Mouse (Mus musculus): ENCODE results near the gene Uggt2. TPM values are rescaled to one million over a fixed set of nuclear protein-coding genes. Genes with fewer than 3 reads are reported as not detected.

Uggt2 gene
- polyA plus RNA-seq, 1 experiment from 2014 or later, result 13.3 TPM

GRCm38 (mm10) chr14:119013549-119013948 is 85.7 kb downstream of the Uggt2 start:
- WGBS, result 79% methylated on average over 12 of the region's 12 CpGs
- peaks cover 22% of the 10 kb centered on the region; the same call in 1 of the 2 replicates for H3K36me3 ChIP-seq (ENCODE audit: control insufficient read depth, insufficient read depth, low read length)
- ATAC-seq (ENCODE audit: low read depth) (0 out of 2 replicates have a peak, but pooled peaks have one; percentile 30), DNase-seq (ENCODE audit: low spot score) (no peak)
- H3K27me3 ChIP-seq (replicated peaks; ENCODE audit: control insufficient read depth, insufficient read depth, low read length), result no peaks in the 10 kb centered on the region
- no peaks in the 10 kb centered on the region for H3K4me1 ChIP-seq (ENCODE audit: control insufficient read depth, insufficient read depth, low read length)
- no peak overlapping the region for H3K4me2 ChIP-seq (ENCODE audit: low read depth, low read length)
- H3K4me3 ChIP-seq (ENCODE audit: low read depth, low read length), result no peak overlapping the region
- no peaks in the 10 kb centered on the region for H3K9me3 ChIP-seq (ENCODE audit: control insufficient read depth, low read length)
- H3K27ac ChIP-seq (replicated peaks; ENCODE audit: low read depth, low read length), result no peak overlapping the region
- no peak overlapping the region for H3K9ac ChIP-seq (ENCODE audit: low read depth, low read length)

- WGBS, result 65% methylated on average over 23 of the region's 23 CpGs
- Histone ChIP-seq H3K36me3 (ENCODE audit: control insufficient read depth, insufficient read depth, low read length) (peaks cover 22% of the 10 kb centered on the region; the same call in 1 of the 2 replicates), H3K9me3 (ENCODE audit: control insufficient read depth, low read length) (no peaks in the 10 kb centered on the region), H3K4me2 (ENCODE audit: low read depth, low read length) (peak overlapping the region; percentile 5; the same call in 1 of the 2 replicates), H3K9ac (ENCODE audit: low read depth, low read length) (no peak overlapping the region), H3K4me3 (ENCODE audit: low read depth, low read length) (no peak overlapping the region), H3K27me3 (replicated peaks; ENCODE audit: control insufficient read depth, insufficient read depth, low read length) (no peaks in the 10 kb centered on the region), H3K4me1 (ENCODE audit: control insufficient read depth, insufficient read depth, low read length) (no peaks in the 10 kb centered on the region), H3K27ac (replicated peaks; ENCODE audit: low read depth, low read length) (no peak overlapping the region)
- DNase-seq (ENCODE audit: low spot score) (peak; percentile 74), ATAC-seq (ENCODE audit: low read depth) (peak; percentile 87)
These were observed 86.4 kb downstream of the Uggt2 start for GRCm38 (mm10) chr14:119012607-119013431.

- Histone ChIP-seq H3K9ac (ENCODE audit: low read depth, low read length) (no peak overlapping the region), H3K4me3 (ENCODE audit: low read depth, low read length) (no peak overlapping the region), H3K4me2 (ENCODE audit: low read depth, low read length) (no peak overlapping the region), H3K27me3 (replicated peaks; ENCODE audit: control insufficient read depth, insufficient read depth, low read length) (no peaks in the 10 kb centered on the region), H3K27ac (replicated peaks; ENCODE audit: low read depth, low read length) (no peak overlapping the region), H3K4me1 (ENCODE audit: control insufficient read depth, insufficient read depth, low read length) (no peaks in the 10 kb centered on the region), H3K9me3 (ENCODE audit: control insufficient read depth, low read length) (no peaks in the 10 kb centered on the region), H3K36me3 (ENCODE audit: control insufficient read depth, insufficient read depth, low read length) (peaks cover 19% of the 10 kb centered on the region; the same call in 1 of the 2 replicates)
- 88% methylated on average over 2 of the region's 2 CpGs for WGBS
- DNase-seq (ENCODE audit: low spot score) (no peak), ATAC-seq (ENCODE audit: low read depth) (no peak)
These were observed 89.7 kb downstream of the Uggt2 start for GRCm38 (mm10) chr14:119009531-119009930.

- peak overlapping the region; percentile 64 for H3K4me2 ChIP-seq (ENCODE audit: low read depth, low read length)
- WGBS, result 48% methylated on average over 7 of the region's 7 CpGs
- H3K4me3 ChIP-seq (ENCODE audit: low read depth, low read length), result peak overlapping the region; percentile 44
- H3K9ac ChIP-seq (ENCODE audit: low read depth, low read length), result peak overlapping the region; percentile 30; the same call in 1 of the 2 replicates
- ATAC-seq (ENCODE audit: low read depth) (no peak), DNase-seq (ENCODE audit: low spot score) (no peak)
- peaks cover 11% of the 10 kb centered on the region; the same call in 1 of the 2 replicates for H3K36me3 ChIP-seq (ENCODE audit: control insufficient read depth, insufficient read depth, low read length)
- no peaks in the 10 kb centered on the region for H3K27me3 ChIP-seq (replicated peaks; ENCODE audit: control insufficient read depth, insufficient read depth, low read length)
- no peaks in the 10 kb centered on the region for H3K4me1 ChIP-seq (ENCODE audit: control insufficient read depth, insufficient read depth, low read length)
- H3K27ac ChIP-seq (replicated peaks; ENCODE audit: low read depth, low read length), result 0 out of 2 replicates have a peak overlapping the region, but pooled peaks have one; percentile 12
- H3K9me3 ChIP-seq (ENCODE audit: control insufficient read depth, low read length), result no peaks in the 10 kb centered on the region
These were observed 91.1 kb downstream of the Uggt2 start for GRCm38 (mm10) chr14:119008031-119008590.

- H3K4me2 ChIP-seq (ENCODE audit: low read depth, low read length), result peak overlapping the region; percentile 64
- peak overlapping the region; percentile 44 for H3K4me3 ChIP-seq (ENCODE audit: low read depth, low read length)
- peak overlapping the region; percentile 31; the same call in 1 of the 2 replicates for H3K27ac ChIP-seq (replicated peaks; ENCODE audit: low read depth, low read length)
- peaks cover 14% of the 10 kb centered on the region; the same call in 1 of the 2 replicates for H3K36me3 ChIP-seq (ENCODE audit: control insufficient read depth, insufficient read depth, low read length)
- DNase-seq (ENCODE audit: low spot score), result peak; percentile 100
- 3% methylated on average over 13 of the region's 13 CpGs for WGBS
- H3K4me1 ChIP-seq (ENCODE audit: control insufficient read depth, insufficient read depth, low read length), result no peaks in the 10 kb centered on the region
- peak; percentile 100 for ATAC-seq (ENCODE audit: low read depth)
- no peaks in the 10 kb centered on the region for H3K9me3 ChIP-seq (ENCODE audit: control insufficient read depth, low read length)
- peak overlapping the region; percentile 51 for H3K9ac ChIP-seq (ENCODE audit: low read depth, low read length)
- no peaks in the 10 kb centered on the region for H3K27me3 ChIP-seq (replicated peaks; ENCODE audit: control insufficient read depth, insufficient read depth, low read length)
These were observed 91.9 kb downstream of the Uggt2 start for GRCm38 (mm10) chr14:119007103-119007951.

DNA sequence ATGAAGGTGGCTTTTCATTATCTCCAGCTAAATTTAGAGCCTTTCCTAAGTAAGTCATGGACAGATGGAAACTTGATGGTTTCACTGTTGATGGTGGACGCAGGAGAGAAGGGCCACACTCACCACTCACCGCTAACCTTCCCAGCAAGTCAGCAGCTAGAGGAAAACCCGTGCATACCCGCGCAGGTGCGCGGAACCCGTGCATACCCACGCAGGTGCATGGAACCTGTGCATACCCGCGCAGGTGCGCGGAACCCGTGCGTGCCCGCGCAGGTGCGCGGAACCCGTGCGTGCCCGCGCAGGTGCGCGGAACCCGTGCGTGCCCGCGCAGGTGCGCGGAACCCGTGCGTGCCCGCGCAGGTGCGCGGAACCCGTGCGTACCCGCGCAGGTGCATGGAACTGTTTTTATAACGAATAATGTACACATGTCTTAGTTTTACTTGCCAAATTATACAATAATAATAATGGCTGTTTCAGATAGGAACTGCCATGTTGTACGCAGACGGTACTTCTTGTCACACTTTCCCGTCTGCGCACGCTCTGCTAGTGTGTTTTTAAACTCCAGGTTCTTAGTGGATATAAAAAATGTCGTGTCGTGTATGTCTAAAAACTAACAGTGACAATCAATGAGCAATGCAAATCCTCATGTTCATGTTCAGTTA is 92.7 kb downstream of the Uggt2 start:
- H3K36me3 ChIP-seq (ENCODE audit: control insufficient read depth, insufficient read depth, low read length), result peaks cover 6% of the 10 kb centered on the region; the same call in 1 of the 2 replicates
- DNase-seq (ENCODE audit: low spot score), result no peak
- H3K4me1 ChIP-seq (ENCODE audit: control insufficient read depth, insufficient read depth, low read length), result no peaks in the 10 kb centered on the region
- peak overlapping the region; percentile 44 for H3K4me3 ChIP-seq (ENCODE audit: low read depth, low read length)
- peak overlapping the region; percentile 64 for H3K4me2 ChIP-seq (ENCODE audit: low read depth, low read length)
- WGBS, result 4% methylated on average over 40 of the region's 49 CpGs
- H3K27me3 ChIP-seq (replicated peaks; ENCODE audit: control insufficient read depth, insufficient read depth, low read length), result no peaks in the 10 kb centered on the region
- H3K9me3 ChIP-seq (ENCODE audit: control insufficient read depth, low read length), result no peaks in the 10 kb centered on the region
- peak overlapping the region; percentile 51 for H3K9ac ChIP-seq (ENCODE audit: low read depth, low read length)
- peak overlapping the region; percentile 31; the same call in 1 of the 2 replicates for H3K27ac ChIP-seq (replicated peaks; ENCODE audit: low read depth, low read length)
- ATAC-seq (ENCODE audit: low read depth), result no peak

GRCm38 (mm10) chr14:119005834-119006233 is 93.4 kb downstream of the Uggt2 start:
- H3K9ac ChIP-seq (ENCODE audit: low read depth, low read length), result no peak overlapping the region
- no peaks in the 10 kb centered on the region for H3K4me1 ChIP-seq (ENCODE audit: control insufficient read depth, insufficient read depth, low read length)
- no peaks in the 10 kb centered on the region for H3K27me3 ChIP-seq (replicated peaks; ENCODE audit: control insufficient read depth, insufficient read depth, low read length)
- ATAC-seq (ENCODE audit: low read depth) (no peak), DNase-seq (ENCODE audit: low spot score) (no peak)
- no peak overlapping the region for H3K27ac ChIP-seq (replicated peaks; ENCODE audit: low read depth, low read length)
- peaks cover 11% of the 10 kb centered on the region for H3K36me3 ChIP-seq (ENCODE audit: control insufficient read depth, insufficient read depth, low read length)
- H3K4me2 ChIP-seq (ENCODE audit: low read depth, low read length), result peak overlapping the region; percentile 64; the same call in 1 of the 2 replicates
- H3K4me3 ChIP-seq (ENCODE audit: low read depth, low read length), result no peak overlapping the region
- H3K9me3 ChIP-seq (ENCODE audit: control insufficient read depth, low read length), result no peaks in the 10 kb centered on the region
- 18% methylated on average over 5 of the region's 5 CpGs for WGBS

DNA sequence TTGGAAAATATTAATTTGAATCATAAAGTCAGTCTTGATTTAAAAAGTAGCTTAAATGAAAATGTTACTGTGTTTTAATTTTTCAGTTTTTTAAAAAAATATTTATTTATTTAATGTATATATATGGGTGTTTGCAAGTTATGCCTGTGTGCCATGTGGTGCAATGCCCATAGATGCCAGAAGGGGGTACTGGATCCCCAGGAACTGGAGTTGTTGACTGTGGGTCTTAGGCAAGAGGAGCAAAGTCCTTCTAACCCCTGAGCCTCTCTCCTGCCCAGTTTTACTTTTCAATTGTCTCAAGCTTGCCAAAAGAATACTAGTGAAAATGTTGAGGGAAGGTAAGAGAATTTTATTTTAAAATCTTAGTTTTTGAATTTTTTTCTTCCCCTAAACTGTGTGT is 95.9 kb downstream of the Uggt2 start:
- no peaks in the 10 kb centered on the region for H3K4me1 ChIP-seq (ENCODE audit: control insufficient read depth, insufficient read depth, low read length)
- no peak overlapping the region for H3K9ac ChIP-seq (ENCODE audit: low read depth, low read length)
- H3K4me3 ChIP-seq (ENCODE audit: low read depth, low read length), result no peak overlapping the region
- peaks cover 24% of the 10 kb centered on the region for H3K36me3 ChIP-seq (ENCODE audit: control insufficient read depth, insufficient read depth, low read length)
- H3K9me3 ChIP-seq (ENCODE audit: control insufficient read depth, low read length), result no peaks in the 10 kb centered on the region
- no peak overlapping the region for H3K4me2 ChIP-seq (ENCODE audit: low read depth, low read length)
- ATAC-seq (ENCODE audit: low read depth) (no peak), DNase-seq (ENCODE audit: low spot score) (no peak)
- H3K27me3 ChIP-seq (replicated peaks; ENCODE audit: control insufficient read depth, insufficient read depth, low read length), result no peaks in the 10 kb centered on the region
- no peak overlapping the region for H3K27ac ChIP-seq (replicated peaks; ENCODE audit: low read depth, low read length)
